Mouse (Mus musculus): ENCODE results near the gene Arid1b. TPM values are rescaled to one million over a fixed set of nuclear protein-coding genes. Genes with fewer than 3 reads are reported as not detected.

The Arid1b gene
- polyA plus RNA-seq, 1 experiment from 2014 or later = 9.6 TPM

- no peaks in the 10 kb centered on the region for H3K36me3 ChIP-seq (replicated peaks)
- H3K4me1 ChIP-seq = peaks cover 12% of the 10 kb centered on the region
- no peaks in the 10 kb centered on the region for H3K27me3 ChIP-seq (ENCODE audit: poor library complexity, severe bottlenecking)
- H3K9me3 ChIP-seq = no peaks in the 10 kb centered on the region
- H3K27ac ChIP-seq = no peak overlapping the region
- 90% methylated on average over 6 of the region's 6 CpGs for WGBS
- no peak overlapping the region for H3K4me3 ChIP-seq
- DNase-seq (ENCODE audit: extremely low spot score, low spot score) = no peak
These were observed 149.8 kb downstream of the Arid1b start for GRCm38 (mm10) chr17:5143735-5144439.

DNA sequence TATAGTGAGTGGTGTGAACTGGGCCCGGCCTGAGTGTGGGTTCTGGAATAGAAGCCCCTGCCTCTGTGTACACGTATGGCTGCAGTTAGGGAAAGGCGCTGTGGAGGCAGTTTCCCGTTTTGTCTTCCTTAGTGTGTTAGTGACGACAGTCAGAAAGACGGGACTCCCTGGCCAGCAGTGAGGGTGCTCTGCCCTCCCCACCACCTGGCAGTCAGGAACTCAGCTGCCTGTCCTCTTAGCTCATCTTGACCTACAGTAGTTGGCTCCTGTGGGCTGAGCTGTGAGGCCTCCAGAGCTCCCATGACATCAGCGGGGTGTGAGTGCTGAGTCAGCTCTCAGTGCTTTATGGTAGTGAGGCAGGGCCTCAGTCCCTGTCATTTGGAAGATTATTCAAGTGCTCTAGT is 156.5 kb downstream of the Arid1b start:
- H3K4me1 ChIP-seq = peaks cover 17% of the 10 kb centered on the region
- H3K27me3 ChIP-seq (ENCODE audit: poor library complexity, severe bottlenecking) = no peaks in the 10 kb centered on the region
- H3K36me3 ChIP-seq (replicated peaks) = no peaks in the 10 kb centered on the region
- no peak overlapping the region for H3K27ac ChIP-seq
- DNase-seq (ENCODE audit: extremely low spot score, low spot score) = no peak
- H3K9me3 ChIP-seq = no peaks in the 10 kb centered on the region
- WGBS = 81% methylated on average over 7 of the region's 7 CpGs
- H3K4me3 ChIP-seq = no peak overlapping the region

- 89% methylated on average over 11 of the region's 11 CpGs for WGBS
- H3K4me3 ChIP-seq = no peak overlapping the region
- no peak overlapping the region for H3K27ac ChIP-seq
- no peak for DNase-seq (ENCODE audit: extremely low spot score, low spot score)
- no peaks in the 10 kb centered on the region for H3K36me3 ChIP-seq (replicated peaks)
- H3K4me1 ChIP-seq = peaks cover 22% of the 10 kb centered on the region
- no peaks in the 10 kb centered on the region for H3K27me3 ChIP-seq (ENCODE audit: poor library complexity, severe bottlenecking)
- no peaks in the 10 kb centered on the region for H3K9me3 ChIP-seq
These were observed 157.7 kb downstream of the Arid1b start for GRCm38 (mm10) chr17:5151852-5152251.

- Histone ChIP-seq H3K4me1 (peaks cover 25% of the 10 kb centered on the region), H3K9me3 (no peaks in the 10 kb centered on the region), H3K36me3 (replicated peaks) (no peaks in the 10 kb centered on the region), H3K4me3 (no peak overlapping the region), H3K27me3 (ENCODE audit: poor library complexity, severe bottlenecking) (no peaks in the 10 kb centered on the region), H3K27ac (no peak overlapping the region)
- DNase-seq (ENCODE audit: extremely low spot score, low spot score) = no peak
- 98% methylated on average over 2 of the region's 2 CpGs for whole genome bisulfite sequencing
These were observed 159.3 kb downstream of the Arid1b start for GRCm38 (mm10) chr17:5153461-5153860.

GRCm38 (mm10) chr17:5154322-5154721 is 160.2 kb downstream of the Arid1b start:
- peaks cover 25% of the 10 kb centered on the region for H3K4me1 ChIP-seq
- WGBS = 85% methylated on average over 6 of the region's 6 CpGs
- no peaks in the 10 kb centered on the region for H3K27me3 ChIP-seq (ENCODE audit: poor library complexity, severe bottlenecking)
- no peak overlapping the region for H3K27ac ChIP-seq
- no peaks in the 10 kb centered on the region for H3K9me3 ChIP-seq
- DNase-seq (ENCODE audit: extremely low spot score, low spot score) = no peak
- H3K36me3 ChIP-seq (replicated peaks) = peaks cover 2% of the 10 kb centered on the region
- no peak overlapping the region for H3K4me3 ChIP-seq

DNA sequence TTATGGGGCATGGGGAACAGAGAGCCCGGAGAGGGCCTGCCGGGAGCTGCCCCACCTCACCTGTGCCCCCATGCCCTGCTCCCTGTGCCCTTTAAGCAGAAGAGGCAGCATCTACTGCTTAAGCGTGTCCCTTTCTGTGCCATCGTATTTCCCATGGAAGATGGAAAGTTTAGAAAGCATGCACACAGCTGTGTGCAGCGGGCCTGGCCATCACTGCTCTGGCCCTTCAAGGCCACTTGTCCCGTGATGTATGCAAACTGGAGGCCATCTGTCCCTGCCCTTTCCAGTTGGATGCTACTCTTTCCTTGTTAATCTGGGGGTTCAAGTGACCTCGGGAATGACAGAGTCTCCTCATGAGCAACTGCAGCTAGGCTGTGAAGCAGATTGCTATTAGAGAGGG is 163.5 kb downstream of the Arid1b start:
- no peaks in the 10 kb centered on the region for H3K27me3 ChIP-seq (ENCODE audit: poor library complexity, severe bottlenecking)

DNA sequence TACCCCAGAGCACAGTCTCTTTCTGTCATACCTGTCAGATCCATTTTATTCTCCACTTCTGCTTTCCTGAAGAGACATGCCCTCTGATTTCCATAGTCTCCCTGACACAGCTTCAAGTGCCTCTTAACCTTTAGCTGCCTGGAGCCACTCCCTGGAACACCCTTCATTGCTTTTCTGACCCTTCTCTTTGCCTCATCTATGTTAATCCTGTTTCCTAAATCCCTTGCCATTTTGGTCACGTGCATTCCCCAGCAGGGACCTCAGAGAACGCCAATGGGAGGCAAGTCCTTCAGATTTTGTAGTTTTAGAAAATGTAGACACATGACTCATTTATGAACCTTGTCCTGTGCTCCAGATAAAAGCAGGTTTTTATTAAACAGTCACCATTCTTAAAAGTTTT is 168.4 kb downstream of the Arid1b start:
- no peak for DNase-seq (ENCODE audit: extremely low spot score, low spot score)
- Histone ChIP-seq H3K4me3 (no peak overlapping the region), H3K27ac (no peak overlapping the region), H3K27me3 (ENCODE audit: poor library complexity, severe bottlenecking) (no peaks in the 10 kb centered on the region), H3K36me3 (replicated peaks) (peaks cover 12% of the 10 kb centered on the region), H3K4me1 (peaks cover 29% of the 10 kb centered on the region), H3K9me3 (no peaks in the 10 kb centered on the region)
- WGBS = 45% methylated on average over 2 of the region's 2 CpGs

More for the DNA sequence above, 163.5 kb downstream of the Arid1b start:
- no peak for DNase-seq (ENCODE audit: extremely low spot score, low spot score)
- Histone ChIP-seq H3K36me3 (replicated peaks) (peaks cover 12% of the 10 kb centered on the region), H3K27ac (no peak overlapping the region), H3K4me1 (peaks cover 26% of the 10 kb centered on the region), H3K4me3 (no peak overlapping the region), H3K9me3 (no peaks in the 10 kb centered on the region)
- WGBS = 91% methylated on average over 7 of the region's 7 CpGs

DNA sequence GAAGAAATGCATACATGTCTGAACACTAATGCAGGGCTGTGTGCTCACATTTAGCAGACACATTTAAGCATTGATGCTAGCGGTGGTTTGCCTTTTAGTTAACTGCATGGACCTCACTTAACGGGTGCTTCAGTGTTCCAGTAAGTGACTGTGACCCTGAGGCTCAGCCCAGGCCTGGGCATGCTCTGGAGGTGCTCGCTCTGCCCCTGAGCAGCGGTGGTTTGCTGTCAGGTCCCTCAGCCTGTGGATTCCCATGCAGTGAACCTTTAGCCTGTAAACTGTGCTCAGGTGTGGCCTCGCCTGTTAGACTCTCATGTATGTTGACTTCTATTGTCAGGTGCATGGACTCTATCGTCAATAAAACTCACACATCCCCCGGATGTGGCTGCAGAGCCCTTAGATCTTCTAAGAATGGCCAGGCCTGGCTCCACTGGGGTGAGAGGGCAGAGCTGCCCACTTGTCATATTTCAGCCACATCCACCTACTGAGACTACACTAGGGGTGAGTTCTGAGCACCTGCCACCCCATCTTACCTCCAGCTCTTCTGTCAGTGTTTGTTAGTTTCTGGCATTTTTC is 169.2 kb downstream of the Arid1b start:
- no peaks in the 10 kb centered on the region for H3K27me3 ChIP-seq (ENCODE audit: poor library complexity, severe bottlenecking)
- WGBS = 90% methylated on average over 7 of the region's 7 CpGs
- peaks cover 12% of the 10 kb centered on the region for H3K36me3 ChIP-seq (replicated peaks)
- no peak overlapping the region for H3K4me3 ChIP-seq
- H3K27ac ChIP-seq = no peak overlapping the region
- DNase-seq (ENCODE audit: extremely low spot score, low spot score) = no peak
- no peaks in the 10 kb centered on the region for H3K9me3 ChIP-seq
- H3K4me1 ChIP-seq = peaks cover 29% of the 10 kb centered on the region

- H3K27me3 ChIP-seq (ENCODE audit: poor library complexity, severe bottlenecking) = no peaks in the 10 kb centered on the region
- H3K4me3 ChIP-seq = no peak overlapping the region
- H3K9me3 ChIP-seq = no peaks in the 10 kb centered on the region
- no peak overlapping the region for H3K27ac ChIP-seq
- H3K4me1 ChIP-seq = peaks cover 29% of the 10 kb centered on the region
- H3K36me3 ChIP-seq (replicated peaks) = peaks cover 7% of the 10 kb centered on the region
- DNase-seq (ENCODE audit: extremely low spot score, low spot score) = no peak
- WGBS = 82% methylated on average over 4 of the region's 4 CpGs
These were observed 170.7 kb downstream of the Arid1b start for GRCm38 (mm10) chr17:5164794-5165193.

DNA sequence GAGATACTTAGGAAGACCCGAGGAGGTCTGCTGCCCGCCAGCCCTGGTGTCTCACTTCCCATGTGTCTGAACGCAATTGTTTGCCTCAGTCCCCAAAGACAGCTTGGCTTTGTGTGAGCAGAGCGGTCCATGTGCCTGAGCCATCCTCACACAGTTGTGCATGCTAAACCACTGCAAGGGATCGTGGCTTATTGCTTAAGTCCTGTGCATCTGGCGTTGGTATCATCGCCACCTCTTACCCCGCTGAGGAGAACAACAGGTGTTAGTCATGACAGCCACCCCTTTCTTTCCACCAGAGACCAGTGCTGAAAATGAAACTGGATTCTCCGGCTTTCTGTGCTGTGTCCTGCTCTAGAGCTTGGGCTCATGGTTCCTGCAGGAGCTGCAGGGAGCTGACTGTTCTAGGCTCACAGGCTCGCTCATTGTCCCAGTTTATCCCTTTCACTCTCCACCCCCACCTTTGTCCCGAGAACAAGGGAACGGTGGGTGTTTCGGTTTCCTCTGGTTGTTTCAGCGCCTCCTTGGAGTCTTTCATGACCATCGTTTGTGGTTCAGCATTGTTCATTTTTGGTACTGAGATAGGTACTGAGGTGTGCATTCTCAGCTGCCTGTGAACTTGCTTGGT is 171.2 kb downstream of the Arid1b start:
- WGBS = 68% methylated on average over 15 of the region's 15 CpGs
- Histone ChIP-seq H3K9me3 (no peaks in the 10 kb centered on the region), H3K4me3 (no peak overlapping the region), H3K27me3 (ENCODE audit: poor library complexity, severe bottlenecking) (no peaks in the 10 kb centered on the region), H3K27ac (no peak overlapping the region), H3K36me3 (replicated peaks) (0 out of 2 replicates have a peak, but pooled peaks cover 2% of the 10 kb centered on the region), H3K4me1 (peaks cover 29% of the 10 kb centered on the region)
- no peak for DNase-seq (ENCODE audit: extremely low spot score, low spot score)

GRCm38 (mm10) chr17:5166175-5166574 is 172.0 kb downstream of the Arid1b start:
- no peak overlapping the region for H3K27ac ChIP-seq
- DNase-seq (ENCODE audit: extremely low spot score, low spot score) = no peak
- H3K4me3 ChIP-seq = no peak overlapping the region
- WGBS = 85% methylated on average over 4 of the region's 4 CpGs
- H3K36me3 ChIP-seq (replicated peaks) = no peaks in the 10 kb centered on the region
- H3K9me3 ChIP-seq = no peaks in the 10 kb centered on the region
- peaks cover 29% of the 10 kb centered on the region for H3K4me1 ChIP-seq
- no peaks in the 10 kb centered on the region for H3K27me3 ChIP-seq (ENCODE audit: poor library complexity, severe bottlenecking)

DNA sequence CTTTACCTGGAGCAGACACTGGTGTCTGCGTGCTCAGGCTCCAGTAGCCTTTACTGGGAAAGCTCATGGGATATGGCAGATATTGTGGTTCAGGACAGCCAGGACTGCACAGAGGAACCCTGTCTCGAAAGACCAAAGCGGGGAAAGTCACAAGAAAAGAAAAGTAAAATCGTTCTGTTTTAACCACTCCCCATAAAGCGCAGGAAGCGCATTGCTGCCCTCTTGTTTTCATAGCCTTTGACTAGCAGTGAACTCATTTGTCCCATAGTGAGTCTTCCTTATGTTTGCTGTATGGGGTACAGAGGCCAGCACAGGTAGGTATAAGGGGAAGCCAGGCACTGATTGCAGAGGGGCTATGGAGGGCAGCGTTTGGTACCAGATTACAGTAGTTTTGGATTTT is 173.9 kb downstream of the Arid1b start:
- WGBS = 89% methylated on average over 7 of the region's 7 CpGs
- Histone ChIP-seq H3K4me1 (peaks cover 28% of the 10 kb centered on the region), H3K4me3 (no peak overlapping the region), H3K9me3 (no peaks in the 10 kb centered on the region), H3K27me3 (ENCODE audit: poor library complexity, severe bottlenecking) (no peaks in the 10 kb centered on the region), H3K27ac (no peak overlapping the region), H3K36me3 (replicated peaks) (no peaks in the 10 kb centered on the region)
- no peak for DNase-seq (ENCODE audit: extremely low spot score, low spot score)

- DNase-seq (ENCODE audit: extremely low spot score, low spot score) = no peak
- H3K9me3 ChIP-seq = no peaks in the 10 kb centered on the region
- WGBS = 96% methylated on average over 7 of the region's 7 CpGs
These were observed 174.5 kb downstream of the Arid1b start for GRCm38 (mm10) chr17:5168640-5169039.

More at GRCm38 (mm10) chr17:5168640-5169039, 174.5 kb downstream of the Arid1b start:
- Histone ChIP-seq H3K4me1 (peaks cover 28% of the 10 kb centered on the region), H3K36me3 (replicated peaks) (no peaks in the 10 kb centered on the region), H3K4me3 (no peak overlapping the region), H3K27me3 (ENCODE audit: poor library complexity, severe bottlenecking) (no peaks in the 10 kb centered on the region), H3K27ac (no peak overlapping the region)

All from forebrain, embryonic 10.5 days (tissue).